ENCODE assay signal across 17 mouse cellular contexts in genomic region chr16:37665394-37665935, GRCm38 (mm10).
"Had no signal": no experiment of that assay in that cellular context is flagged by ENCODE, and none has a peak within 500 bp of the region (broad histone marks: within the 10 kb centered on the region; RNA-seq: fewer than 3 reads in every experiment).

No protein-coding gene starts in this region.

- H3K9ac ChIP-seq: liver, embryonic 13.5 days had no signal

- H3K27me3 ChIP-seq: liver, embryonic 13.5 days had no signal

- H3K4me3 ChIP-seq: layer of hippocampus, adult 2 months; liver, embryonic 13.5 days had no signal

- DNase-seq: kidney, adult 11 months; kidney, adult 8-10 months; kidney, postnatal 25 days; layer of hippocampus, adult 9-11 months; liver, embryonic 13.5 days; lung, postnatal 10 days; lung, postnatal 4 days; midbrain, embryonic 14.5 days; right cerebral cortex, adult 18-20 months; right cerebral cortex, postnatal 14 days; right cerebral cortex, postnatal 4 days; thymus, adult 2 months; thymus, postnatal 14 days; thymus, postnatal 4 days had no signal

- H3K9me3 ChIP-seq: liver, embryonic 13.5 days had no signal

- H3K4me2 ChIP-seq: liver, embryonic 13.5 days; midbrain, embryonic 11.5 days had no signal

- H3K36me3 ChIP-seq: liver, embryonic 13.5 days had no signal

- H3K4me1 ChIP-seq: liver, embryonic 13.5 days had no signal

- H3K27ac ChIP-seq: layer of hippocampus, adult 2 months; liver, embryonic 13.5 days; stomach, postnatal 0 days had no signal
